Mouse (Mus musculus) bone marrow, adult 2 months (tissue): ENCODE measurements at regions not wholly inside any gene's neighbourhood (a gene's known extent, or its start where the extent isn't known, plus 50 kb on each side); places are given as distances from the start of the nearest gene placed in this dataset.

ENCODE experiments used
- CTCF ChIP-seq: fragments of 200-500 bp; IDR thresholded peaks from 2 replicates; pipeline ENCODE4 v1.5.1; 2011; ENCODE audit warnings: low read length, control low read depth; ENCODE audit not compliant: control insufficient read depth, insufficient read depth
- POLR2A ChIP-seq: fragments of 200-500 bp; IDR thresholded peaks from 2 replicates; pipeline ENCODE4 v1.6.1; 2011; ENCODE audit warnings: low read depth, mild to moderate bottlenecking, control low read depth, low read length, borderline replicate concordance; ENCODE audit not compliant: control insufficient read depth

DNA sequence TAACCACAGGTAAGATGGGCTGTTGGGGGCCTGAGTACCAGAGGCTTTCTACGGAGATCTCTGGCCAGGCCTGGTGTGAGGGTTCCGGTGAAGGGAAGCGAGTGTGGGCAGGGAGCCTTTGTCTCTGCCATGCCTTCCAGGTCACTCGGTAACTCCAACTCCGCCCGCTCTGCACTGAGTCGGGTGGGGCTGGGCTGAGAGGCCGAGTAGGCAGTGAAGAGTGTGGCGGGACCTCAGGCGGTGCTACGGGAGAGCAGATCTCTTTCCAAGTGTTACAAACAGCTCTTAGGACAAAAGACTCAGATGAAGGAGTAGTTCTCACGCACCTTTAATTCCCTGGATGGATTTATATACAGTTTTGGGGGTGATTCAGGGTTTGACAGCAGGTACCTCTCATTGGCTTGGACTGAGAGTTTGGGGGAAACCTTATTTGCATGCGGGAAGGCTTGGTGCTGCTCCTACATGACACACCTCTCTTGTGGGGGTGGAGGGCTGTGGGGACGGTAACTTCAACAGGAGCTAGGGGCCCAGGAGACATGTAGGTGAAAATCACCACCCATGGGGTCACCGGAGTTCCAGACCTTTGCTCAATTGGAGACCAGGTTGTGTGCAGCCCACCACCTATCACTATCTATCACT is 54.7 kb upstream of the Ralgps2 start:
- TF ChIP-seq CTCF (no peak), POLR2A (no peak)
